Mouse (Mus musculus) heart, postnatal 0 days (tissue): ENCODE measurements at regions not wholly inside any gene's neighbourhood (a gene's known extent, or its start where the extent isn't known, plus 50 kb on each side); places are given as distances from the start of the nearest gene placed in this dataset.

ENCODE experiments used
- CTCF ChIP-seq: IDR thresholded peaks from 2 replicates; pipeline ENCODE4 v1.5.1; 2016; ENCODE audit warnings: antibody characterized with exemption, control low read depth, low read depth
- EP300 ChIP-seq: IDR thresholded peaks from 2 replicates; pipeline ENCODE4 v1.6.1; 2016; ENCODE audit warnings: antibody characterized with exemption, low read depth

GRCm38 (mm10) chr3:38047445-38047844, 323.2 kb upstream of the Gm5148 start:
- TF ChIP-seq CTCF (no peak), EP300 (no peak)
